Mouse (Mus musculus) mouse embryonic stem cell (cell line): ENCODE data around the gene Pdgfb.

Experiments
- in situ Hi-C, 2 experiments: fragments of 300-500 bp; cut with MboI; formaldehyde crosslinking; loops; 1 replicate in 1 of 2; 3 replicates in 1 of 2; pipeline ENCODE4 v1.14.3; 2019 to 2020; ENCODE audit warnings: low sequenced_read_pairs in 2 of 2, low pct_unique_long_range_greater_than_20kb in 1 of 2, mixed read lengths in 1 of 2; ENCODE audit not compliant: unreplicated experiment in 1 of 2

Pdgfb gene

DNA sequence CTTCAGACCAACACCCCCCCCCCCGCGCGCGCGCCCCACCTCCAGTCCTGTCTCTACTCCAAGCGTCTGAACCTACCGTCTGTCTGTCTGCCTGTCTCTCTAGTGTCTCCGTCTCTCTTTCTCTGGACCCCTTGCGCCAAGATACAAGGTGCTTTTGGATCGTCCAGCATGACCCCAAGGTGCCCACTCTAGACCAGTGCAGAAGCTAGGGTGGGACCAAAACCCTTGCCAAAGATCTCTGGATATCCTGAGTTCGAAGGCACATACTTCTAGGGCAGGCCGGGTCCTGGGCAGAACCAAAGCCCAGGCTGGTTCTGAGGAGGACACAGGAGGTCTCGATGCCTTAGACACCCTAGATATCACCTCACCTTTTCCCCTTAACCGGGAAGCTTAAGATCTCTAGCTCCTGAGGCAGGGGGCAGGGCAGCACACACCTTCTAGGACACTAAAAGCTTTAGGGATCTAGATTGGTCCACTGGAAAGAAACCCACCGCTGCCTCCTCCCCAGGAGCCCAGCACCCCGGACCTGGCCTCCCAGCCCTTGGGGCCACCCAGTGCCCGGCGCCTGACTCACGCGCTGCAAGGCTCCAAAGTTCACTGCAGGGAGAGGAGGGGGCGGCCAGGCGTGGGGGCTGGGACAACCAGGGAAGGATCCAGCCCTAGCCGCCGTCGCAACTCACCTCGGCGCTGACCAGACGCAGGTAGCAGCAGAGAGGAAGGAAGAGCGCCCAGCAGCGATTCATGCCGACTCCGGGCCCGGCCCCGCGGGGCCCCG, 1.3 kb downstream of the Pdgfb start:
- in situ Hi-C loops, result loop anchor here in 1 of 2 experiments (10.0 kb wide), 1 partner anchor 69 kb away; no protein-coding TSS in a partner anchor

DNA sequence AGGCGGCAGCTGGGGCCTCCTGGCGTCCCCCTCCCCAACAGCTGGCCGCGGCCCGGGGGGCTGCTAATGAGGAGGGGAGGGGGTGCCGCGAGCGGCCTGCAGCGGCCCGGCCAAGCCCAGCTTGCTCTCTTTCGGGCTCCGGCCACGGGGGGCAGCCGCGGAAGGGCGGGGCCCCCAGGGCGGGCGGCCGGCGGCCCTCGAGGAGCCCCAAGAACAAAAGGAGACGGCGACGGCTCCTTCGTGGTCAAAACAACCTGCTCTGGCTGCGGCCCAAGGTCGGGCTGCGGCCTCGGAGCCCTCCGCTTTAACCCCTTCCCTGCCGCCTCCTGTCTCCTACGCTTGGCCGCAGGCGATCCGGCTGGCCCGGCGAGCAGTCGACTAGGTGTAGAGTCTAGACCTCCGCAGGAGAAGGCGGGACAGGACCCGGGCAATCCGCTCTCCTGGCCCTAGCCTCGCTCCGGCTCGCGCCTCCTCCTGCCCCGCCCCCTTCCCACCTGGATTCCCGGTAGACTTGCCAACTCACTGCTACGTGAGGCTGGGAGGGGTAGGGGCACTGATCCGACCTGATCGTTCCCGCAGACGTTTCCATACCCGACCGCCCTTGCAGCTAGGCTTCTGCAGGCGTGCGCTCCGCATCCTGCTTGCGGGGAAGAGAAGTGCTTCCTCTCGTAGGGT, 2.1 kb downstream of the Pdgfb start:
- in situ Hi-C loops, result loop anchor here in 1 of 2 experiments (10.0 kb wide), 1 partner anchor 68 kb away; no protein-coding TSS in a partner anchor

DNA sequence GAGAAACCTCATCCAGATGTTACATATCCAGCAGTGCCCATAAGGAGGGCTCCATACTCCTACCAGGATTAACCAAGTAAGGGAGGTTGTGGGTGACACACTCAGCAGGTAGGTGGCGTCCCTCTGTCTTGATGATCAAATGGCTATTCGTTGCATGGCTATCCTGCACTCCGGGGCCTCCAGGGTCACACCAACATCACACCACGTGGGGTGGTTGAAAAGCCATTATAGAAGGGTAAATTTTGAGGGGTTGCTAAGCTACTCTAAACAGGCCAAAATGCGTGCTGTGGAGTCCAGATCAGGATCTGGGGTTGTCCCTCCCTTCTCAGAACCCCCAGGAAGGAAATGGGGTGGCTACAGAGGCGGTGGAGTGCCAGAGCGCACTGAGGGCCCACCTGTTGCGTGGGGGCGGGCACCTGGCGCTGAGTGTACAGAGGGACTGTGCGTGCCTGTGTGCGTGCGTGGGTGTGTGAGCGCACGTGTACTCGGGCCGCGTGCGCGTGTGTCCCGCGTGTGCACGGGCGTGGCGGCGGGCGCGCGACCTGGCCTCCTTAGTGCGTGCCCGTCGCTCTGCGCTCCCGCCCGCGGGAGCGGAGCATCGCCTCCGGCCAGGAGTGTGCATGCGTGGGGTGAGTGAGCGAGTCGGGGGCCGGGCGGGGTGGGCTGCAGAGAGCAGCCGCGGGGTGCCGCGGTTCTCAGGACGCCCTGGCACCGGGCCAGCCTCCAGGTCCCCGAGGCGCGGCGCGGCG, 2.8 kb downstream of the Pdgfb start:
- in situ Hi-C loops, result loop anchor here in 1 of 2 experiments (10.0 kb wide), 1 partner anchor 67 kb away; no protein-coding TSS in a partner anchor

DNA sequence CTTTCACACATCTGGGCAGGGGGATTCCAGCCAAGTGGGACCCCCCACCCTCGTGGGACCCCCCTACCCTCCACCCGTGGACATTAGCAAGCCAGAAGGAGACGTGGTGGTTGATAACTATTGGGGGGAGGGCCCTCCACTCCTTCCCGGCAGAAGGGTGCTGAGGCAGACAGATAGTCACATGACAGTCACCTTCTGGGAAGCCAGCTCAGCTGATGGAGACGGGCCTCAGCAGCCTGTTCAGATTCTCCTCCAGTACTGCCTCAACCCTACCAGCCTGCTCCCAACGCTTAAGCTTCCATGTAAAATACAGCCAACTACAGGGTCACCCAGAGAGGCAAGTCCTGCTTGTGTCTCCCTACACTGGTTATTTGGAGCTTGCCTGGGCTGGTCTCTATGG, 3.6 kb downstream of the Pdgfb start:
- in situ Hi-C loops, result loop anchor here in 1 of 2 experiments (10.0 kb wide), 1 partner anchor 66 kb away; no protein-coding TSS in a partner anchor

DNA sequence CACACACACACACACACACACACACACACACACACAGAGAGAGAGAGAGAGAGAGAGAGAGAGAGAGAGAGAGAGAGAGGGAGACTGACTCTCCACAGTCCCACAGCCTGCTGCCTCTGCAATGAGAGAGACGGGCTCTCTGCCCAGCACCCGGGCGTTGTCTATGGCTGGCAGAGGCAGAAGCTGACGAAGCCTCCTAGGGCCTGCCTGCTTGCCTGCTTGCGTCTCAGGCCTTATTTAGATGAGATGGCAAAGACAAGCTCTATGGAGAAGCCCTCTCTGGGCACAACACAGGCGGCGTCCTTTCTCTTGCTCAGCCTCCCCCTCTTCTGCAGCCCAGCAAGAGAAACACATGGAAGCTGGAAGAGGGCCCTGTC, 4.6 kb downstream of the Pdgfb start:
- in situ Hi-C loops, result loop anchor here in 1 of 2 experiments (10.0 kb wide), 1 partner anchor 65 kb away; no protein-coding TSS in a partner anchor

DNA sequence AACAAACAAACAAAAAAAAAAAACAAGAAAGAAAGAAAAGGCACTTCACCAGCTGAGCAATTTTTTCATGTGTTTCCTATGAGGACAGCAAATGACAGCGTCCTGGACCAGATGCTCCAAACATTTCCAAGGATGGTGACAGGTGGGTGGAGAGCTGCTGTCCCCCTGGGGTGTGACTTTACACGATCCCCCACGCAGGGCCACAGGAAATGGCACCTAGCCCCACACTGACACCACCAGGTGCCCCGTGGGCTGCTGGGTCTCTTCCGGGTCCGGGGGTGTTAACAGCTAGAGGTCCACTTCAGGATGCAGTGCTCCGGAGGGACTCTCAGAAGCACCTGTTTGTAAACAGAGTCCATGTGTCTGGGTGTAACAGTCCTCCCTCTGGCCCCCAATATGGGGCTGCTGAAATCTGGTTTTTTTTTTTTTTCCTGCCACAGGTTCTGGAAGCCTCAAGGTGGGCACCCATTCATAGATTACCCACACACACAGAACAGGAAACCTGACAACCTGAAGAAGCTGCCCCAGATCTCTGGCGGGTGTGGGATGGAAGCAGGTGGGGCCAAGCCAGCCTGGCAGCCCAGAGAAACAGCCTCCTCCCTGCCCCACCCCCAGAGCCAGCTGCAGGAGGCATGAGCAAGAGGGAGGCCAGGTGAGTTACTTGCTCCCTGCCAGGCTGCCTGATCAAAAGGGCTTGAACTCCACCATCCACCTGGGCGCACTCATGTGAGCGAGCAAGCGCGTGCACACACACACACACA, 5.2 kb downstream of the Pdgfb start:
- in situ Hi-C loops, result loop anchor here in 1 of 2 experiments (10.0 kb wide), 1 partner anchor 65 kb away; no protein-coding TSS in a partner anchor

DNA sequence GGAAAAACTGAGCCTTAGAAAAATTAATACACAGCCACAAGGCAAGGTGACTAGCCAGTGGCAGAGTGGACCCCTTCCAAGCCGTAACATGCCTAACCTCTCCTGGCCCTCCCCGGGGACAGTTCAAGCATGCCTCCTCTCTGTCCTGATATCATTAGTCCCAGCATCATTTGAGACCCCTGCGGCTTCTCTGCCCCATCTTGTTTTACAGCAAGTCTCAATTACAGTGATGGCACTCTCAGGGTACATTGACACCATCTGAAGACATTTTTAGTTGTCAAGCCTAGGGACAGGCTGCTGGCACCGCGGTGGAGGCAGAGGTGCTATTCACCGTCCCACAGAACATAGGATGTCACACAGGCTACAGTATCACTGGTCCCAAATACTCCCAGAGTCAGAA, 6.3 kb downstream of the Pdgfb start:
- in situ Hi-C loops, result no loop called here

DNA sequence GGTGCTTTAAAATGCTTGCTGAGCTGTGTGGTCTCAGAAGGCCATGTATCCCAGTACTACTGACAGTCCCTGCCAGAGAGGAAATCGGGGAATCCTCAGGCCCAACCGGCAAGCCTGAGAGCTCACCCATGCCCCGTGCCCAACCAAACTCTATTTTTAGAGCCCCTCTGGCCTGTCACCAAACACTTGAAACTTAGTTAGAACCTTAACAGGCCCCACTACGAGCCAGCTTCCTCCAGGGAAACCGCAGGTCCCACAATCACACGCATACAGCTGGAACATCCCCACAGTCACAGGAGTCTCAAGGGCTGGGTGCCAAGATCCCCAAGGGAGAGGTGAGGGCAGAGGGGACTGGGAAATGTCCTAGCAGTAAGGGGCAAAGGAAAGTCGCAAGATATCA, 8.6 kb downstream of the Pdgfb start:
- in situ Hi-C loops, result no loop called here

DNA sequence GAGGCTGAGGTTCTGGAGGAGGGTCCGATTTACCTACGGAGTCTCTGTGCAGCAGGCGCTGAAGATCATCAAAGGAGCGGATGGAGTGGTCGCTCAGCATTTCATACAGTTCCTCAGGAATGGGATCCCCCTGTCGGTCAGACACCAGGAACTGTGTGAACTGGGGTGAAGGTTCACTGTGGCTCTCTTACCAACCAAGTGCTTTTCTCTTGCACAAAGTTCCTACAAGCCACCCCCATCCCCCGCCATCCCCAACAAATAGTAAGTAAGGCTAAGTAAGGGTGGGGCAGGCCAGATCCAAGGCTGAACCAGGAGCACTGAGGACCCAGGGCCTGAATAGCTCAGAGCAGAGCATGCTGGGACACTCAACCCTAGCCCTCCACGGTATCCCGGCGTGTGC, 9.3 kb downstream of the Pdgfb start:
- in situ Hi-C loops, result no loop called here

DNA sequence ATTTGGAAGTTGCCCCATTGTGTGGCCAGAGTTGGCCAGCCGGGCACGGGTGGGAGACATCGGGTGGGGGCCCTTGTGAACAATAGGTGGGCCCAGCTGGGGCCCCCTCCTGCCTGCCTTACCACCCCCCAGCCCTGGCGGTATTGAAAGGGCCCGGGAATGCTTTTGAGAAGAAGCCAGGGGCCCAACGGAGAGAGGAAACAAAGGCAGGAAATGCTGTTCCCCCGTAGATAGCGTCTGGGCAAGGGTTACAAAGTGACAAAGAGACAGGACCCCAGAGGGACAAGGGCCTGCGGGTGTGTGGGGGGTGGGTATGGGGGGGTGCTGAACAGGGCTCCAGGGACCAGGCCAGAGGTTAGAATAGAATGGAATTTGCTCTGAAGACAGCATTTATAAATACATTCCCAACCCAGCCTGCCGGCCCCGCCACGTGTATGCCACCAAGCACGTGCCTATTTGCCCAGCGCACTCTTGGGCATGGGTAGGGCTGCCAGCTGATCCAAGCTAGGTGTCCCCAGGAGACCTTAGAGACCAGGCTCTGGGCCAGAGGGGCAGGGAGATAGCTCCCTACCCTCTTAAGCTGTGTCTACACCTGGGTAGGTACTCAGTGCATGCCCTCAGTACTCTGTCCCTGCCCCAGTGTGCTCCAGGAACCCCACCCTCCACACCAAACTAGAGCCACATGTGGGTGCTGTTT, 10.0 kb downstream of the Pdgfb start:
- in situ Hi-C loops, result no loop called here

DNA sequence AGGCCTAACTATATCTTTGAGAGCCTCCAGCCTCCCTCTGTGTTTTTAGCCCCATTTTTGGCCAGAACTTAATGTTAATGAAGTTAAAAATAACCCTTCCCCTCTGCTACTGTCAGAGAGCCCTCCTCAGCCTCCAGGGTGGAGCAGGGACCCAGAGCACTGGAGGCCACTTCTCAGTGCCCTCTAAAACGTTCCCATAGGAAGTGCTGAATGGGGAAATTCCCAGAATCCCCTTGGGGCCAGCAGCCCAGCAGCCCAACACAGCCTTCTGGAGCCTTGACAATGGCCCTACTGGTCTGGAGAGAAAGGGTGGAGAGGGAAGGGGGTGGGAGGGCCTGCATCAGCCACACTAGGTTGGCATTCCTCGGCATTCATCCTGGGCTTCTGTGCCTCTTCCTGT, 11.2 kb downstream of the Pdgfb start:
- in situ Hi-C loops, result no loop called here

DNA sequence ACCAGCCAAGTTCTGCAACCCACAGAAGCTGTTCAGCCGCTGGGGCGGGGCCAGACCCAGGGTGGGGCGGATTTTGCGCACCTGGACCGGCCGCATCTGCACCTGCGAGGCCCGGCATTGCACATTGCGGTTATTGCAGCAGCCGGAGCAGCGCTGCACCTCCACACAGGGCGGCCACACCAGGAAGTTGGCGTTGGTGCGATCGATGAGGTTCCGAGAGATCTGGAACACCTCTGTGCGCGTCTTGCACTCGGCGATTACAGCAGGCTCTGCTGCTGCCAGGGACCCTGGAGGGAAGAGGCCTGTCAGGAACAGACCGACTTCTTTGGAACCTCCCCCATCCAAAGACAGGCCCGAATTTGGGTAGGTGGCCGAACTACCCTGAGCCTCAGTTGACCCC, 13.2 kb downstream of the Pdgfb start:
- in situ Hi-C loops, result no loop called here

DNA sequence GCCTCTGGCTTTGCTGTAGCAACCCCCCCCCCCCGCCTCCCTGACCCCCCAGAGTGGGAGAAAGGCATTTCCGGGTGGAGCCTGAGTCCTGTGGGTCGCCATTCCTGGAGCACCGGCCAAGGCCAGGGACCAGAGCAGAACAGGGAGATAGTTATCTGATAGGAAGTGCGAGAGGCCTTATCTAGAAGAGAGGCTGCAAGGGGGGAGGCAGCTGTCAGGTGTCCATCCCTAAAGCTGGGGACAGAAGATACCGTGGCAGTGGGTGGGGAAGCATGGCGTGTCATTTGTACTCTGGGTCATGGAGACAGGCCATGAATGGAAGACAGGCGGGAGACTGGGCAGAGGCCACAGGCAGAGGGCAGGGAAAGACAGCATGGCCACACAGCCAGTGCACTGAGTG, 14.1 kb downstream of the Pdgfb start:
- in situ Hi-C loops, result no loop called here

DNA sequence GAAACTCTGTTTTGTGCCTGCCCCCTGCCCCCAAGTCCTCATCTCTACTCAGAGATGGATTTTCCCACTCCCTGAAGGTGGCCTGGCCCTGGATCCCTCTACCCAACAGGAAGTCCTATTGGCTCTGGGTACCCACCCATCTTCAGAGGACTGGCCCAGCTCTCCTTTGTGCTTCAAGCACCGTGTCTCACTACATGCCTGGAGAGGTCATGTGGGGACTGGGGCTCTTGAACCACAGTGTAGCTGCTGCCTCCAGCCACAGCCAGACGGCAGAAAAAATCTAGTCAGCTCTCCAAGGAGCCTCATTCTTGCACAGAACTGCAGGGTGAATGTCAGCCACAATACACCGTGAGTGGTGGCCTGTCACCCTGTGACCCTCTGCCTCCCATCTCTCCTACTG, 16.8 kb downstream of the Pdgfb start:
- in situ Hi-C loops, result no loop called here

DNA sequence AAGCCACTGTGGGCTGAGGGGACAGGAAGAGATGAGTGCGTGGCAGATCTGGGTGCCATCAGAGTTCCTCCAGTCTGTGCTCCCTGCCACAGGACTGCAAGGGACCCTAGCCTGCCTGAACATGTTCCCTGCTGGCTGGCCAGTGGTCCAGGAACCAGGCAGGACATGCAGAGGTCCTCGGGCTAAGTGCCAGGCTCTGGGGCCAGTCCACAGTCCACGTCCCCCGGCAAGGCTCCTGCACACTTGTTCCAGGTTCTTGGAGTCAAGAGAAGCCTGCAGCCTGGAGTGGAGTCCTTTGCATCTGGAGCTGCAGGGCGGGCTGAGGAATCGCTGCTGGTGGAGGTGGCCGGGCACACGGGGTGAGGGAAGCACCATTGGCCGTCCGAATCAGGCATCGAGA, 18.0 kb downstream of the Pdgfb start:
- in situ Hi-C loops, result no loop called here

DNA sequence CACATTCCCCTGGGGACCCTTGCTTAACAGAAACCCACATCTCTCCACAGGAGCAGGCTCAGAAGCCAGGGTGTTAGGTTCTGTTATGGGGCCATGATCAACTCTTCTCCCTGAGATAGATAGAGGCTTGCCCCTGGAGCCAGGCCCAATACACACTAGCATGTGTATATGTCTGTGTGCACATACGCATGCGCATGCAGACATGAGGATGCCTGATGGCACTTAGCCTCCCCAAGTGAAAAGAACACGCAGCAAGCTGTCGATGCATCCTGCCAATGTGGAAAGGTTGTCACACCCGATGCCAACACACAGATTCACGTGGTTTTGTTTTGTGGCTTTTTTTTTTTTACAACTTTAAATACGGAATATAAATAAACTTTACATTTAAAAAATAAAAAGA, 19.2 kb downstream of the Pdgfb start:
- in situ Hi-C loops, result no loop called here

DNA sequence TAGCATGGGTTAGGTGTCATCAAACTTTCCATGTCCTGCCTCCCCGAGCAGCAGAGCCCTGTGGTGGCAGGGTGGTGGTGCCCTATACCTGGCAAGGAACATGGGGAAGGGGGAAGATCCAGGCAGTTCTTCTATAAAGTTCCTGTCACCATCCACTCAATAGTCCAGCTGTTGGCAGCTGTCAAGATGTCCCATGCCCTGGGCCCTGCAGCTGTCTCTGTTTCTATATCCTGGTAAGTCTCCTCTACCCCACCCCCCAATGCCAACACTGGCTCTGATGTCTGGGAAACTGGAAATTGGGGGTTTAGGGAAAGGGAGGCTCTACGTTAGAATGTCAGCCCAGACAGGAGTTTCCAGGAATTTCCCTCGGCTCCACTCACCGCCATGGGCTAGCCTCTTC, 20.2 kb downstream of the Pdgfb start:
- in situ Hi-C loops, result no loop called here

DNA sequence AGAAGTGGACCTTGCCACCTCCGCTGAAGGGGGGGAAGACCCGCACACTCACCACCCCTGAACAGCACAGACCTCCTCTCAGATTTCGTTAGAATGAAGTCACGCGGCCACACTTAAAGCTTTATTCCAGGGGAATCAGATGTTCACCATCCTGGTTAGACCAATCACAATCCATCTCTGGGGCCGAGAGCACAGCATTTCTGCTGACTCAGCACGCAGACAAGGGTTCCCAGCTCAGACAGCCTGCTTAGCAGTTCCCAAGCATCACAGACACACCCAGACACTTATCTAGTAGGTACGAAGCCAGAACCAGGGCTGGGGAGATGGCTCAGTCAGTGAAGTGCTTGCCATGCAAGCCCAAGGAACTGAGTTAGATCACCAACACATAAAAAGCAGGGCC, 28.6 kb downstream of the Pdgfb start:
- in situ Hi-C loops, result no loop called here
